Mouse (Mus musculus) skeletal muscle tissue, adult 2 months (tissue): ENCODE measurements around the gene Gnat1.

ENCODE experiments used
- DNase-seq: peaks from one replicate; pipeline ENCODE4 v3.0.0-alpha.2; 2012; ENCODE audit warnings: low read depth, low spot score

Gene Gnat1

GRCm38 (mm10) chr9:107675671-107676301, 3.7 kb downstream of the Gnat1 start:
- DNase-seq, result no peak

- DNase-seq, result no peak
Measured at GRCm38 (mm10) chr9:107674609-107675429, 4.7 kb downstream of the Gnat1 start.

- DNase-seq, result peak; percentile 85
Measured at GRCm38 (mm10) chr9:107670259-107670658, 9.3 kb downstream of the Gnat1 start.

- no peak for DNase-seq
Measured at GRCm38 (mm10) chr9:107669480-107669945, 10.0 kb downstream of the Gnat1 start, which contains the start of gene Slc38a3. Gene Slc38a3 (minus strand): TSS chr9:107669530.

- DNase-seq, result no peak
Measured at GRCm38 (mm10) chr9:107668916-107669315, 10.6 kb downstream of the Gnat1 start.

- peak; percentile 50 for DNase-seq
Measured at GRCm38 (mm10) chr9:107668011-107668410, 11.5 kb downstream of the Gnat1 start.

- peak; percentile 65 for DNase-seq
Measured at GRCm38 (mm10) chr9:107667219-107667618, 12.3 kb downstream of the Gnat1 start.

- peak; percentile 73 for DNase-seq
Measured at GRCm38 (mm10) chr9:107666751-107667205, 12.7 kb downstream of the Gnat1 start.

- DNase-seq, result no peak
Measured at GRCm38 (mm10) chr9:107665308-107665707, 14.2 kb downstream of the Gnat1 start.

GRCm38 (mm10) chr9:107663525-107663924, 16.0 kb downstream of the Gnat1 start:
- no peak for DNase-seq

GRCm38 (mm10) chr9:107662342-107662741, 17.2 kb downstream of the Gnat1 start:
- no peak for DNase-seq

GRCm38 (mm10) chr9:107660777-107661176, 18.7 kb downstream of the Gnat1 start:
- DNase-seq, result no peak

- DNase-seq, result no peak
Measured at GRCm38 (mm10) chr9:107659961-107660360, 19.6 kb downstream of the Gnat1 start.

GRCm38 (mm10) chr9:107659551-107659950, 20.0 kb downstream of the Gnat1 start:
- DNase-seq, result no peak

- no peak for DNase-seq
Measured at GRCm38 (mm10) chr9:107658096-107658495, 21.4 kb downstream of the Gnat1 start.

GRCm38 (mm10) chr9:107657144-107657543, 22.4 kb downstream of the Gnat1 start:
- DNase-seq, result no peak

GRCm38 (mm10) chr9:107654585-107654984, 24.9 kb downstream of the Gnat1 start:
- no peak for DNase-seq

GRCm38 (mm10) chr9:107653474-107653873, 26.0 kb downstream of the Gnat1 start:
- no peak for DNase-seq

GRCm38 (mm10) chr9:107650708-107651481, 28.6 kb downstream of the Gnat1 start:
- DNase-seq, result no peak

GRCm38 (mm10) chr9:107650225-107650624, 29.3 kb downstream of the Gnat1 start:
- DNase-seq, result no peak

- no peak for DNase-seq
Measured at GRCm38 (mm10) chr9:107648767-107649166, 30.7 kb downstream of the Gnat1 start.

- DNase-seq, result no peak
Measured at GRCm38 (mm10) chr9:107646975-107647374, 32.5 kb downstream of the Gnat1 start.
